Mouse (Mus musculus) telencephalon, adult 2 months (tissue): ENCODE measurements around the gene P4htm.
A peak's percentile ranks its signal among the peaks of the same experiment; 100 is the strongest.
"Not testable (repeated sequence)": the region's sequence is repeated elsewhere in the genome, so short reads cannot be mapped to it uniquely, and the experiment has no call there.

Source experiments
- DNase-seq: peaks from one replicate; pipeline ENCODE4 v3.0.0-alpha.2; 2011; ENCODE audit warnings: low read depth, low spot score

The P4htm gene

DNA sequence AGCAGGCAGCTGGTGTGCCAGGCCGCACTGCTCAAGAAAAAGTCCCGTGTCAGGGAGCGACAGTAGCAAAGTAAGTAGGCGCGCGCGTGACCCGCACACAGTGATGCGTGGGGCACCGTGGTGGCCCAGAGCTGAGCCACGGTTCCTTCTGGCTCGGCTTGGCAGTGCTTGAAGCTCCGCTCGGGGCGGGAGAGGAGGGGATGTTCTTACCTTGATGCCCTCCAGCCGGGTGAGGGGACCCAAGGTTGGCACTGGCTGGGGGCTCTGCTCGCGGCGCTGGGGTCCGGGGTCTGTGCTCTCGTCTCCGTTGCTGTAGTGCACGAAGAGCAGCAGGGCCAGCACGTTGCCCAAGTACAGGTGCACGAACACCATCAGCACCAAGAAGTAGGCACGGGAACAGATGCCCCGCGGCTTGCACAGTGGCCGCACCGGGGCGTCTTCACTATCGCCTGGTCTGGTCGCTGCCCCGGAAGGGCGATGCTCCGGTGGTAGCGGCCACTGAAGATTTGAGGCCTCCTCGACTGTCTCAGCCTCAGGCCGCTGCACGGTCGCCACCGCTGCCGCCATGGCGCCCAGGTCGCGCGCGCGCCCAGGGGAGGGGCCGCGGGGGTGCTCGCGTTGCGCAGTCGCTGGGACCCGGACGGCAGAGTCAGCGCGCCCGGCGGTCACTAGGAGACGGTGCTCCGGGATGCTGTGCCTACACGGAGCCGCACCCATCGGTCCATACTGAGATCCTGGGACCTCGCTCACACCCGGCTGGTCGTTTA is at the start of gene P4htm:
Gene P4htm, minus strand, starts transcription at position 670 of the 767 bp plus-strand sequence.
- DNase-seq = peak; percentile 55

DNA sequence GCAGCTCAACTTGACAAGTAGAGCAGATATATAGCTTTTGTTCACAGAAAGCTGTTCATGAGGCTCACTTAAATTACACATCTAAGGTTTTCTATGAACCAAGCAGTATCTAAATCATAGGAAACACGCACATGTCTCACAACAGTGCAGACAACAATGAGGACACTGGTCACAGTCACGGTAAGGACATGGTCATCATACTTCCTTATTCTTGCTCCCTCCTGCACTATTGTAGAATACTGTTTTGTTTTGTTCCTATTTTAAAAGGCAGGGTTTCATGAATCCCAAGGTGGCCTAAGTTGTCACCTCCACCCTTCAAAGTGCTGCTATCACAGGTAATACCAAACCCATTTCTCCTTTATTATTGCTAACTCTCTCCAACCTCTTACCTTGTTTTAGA is 42.4 kb upstream of the P4htm start:
- DNase-seq = no peak

DNA sequence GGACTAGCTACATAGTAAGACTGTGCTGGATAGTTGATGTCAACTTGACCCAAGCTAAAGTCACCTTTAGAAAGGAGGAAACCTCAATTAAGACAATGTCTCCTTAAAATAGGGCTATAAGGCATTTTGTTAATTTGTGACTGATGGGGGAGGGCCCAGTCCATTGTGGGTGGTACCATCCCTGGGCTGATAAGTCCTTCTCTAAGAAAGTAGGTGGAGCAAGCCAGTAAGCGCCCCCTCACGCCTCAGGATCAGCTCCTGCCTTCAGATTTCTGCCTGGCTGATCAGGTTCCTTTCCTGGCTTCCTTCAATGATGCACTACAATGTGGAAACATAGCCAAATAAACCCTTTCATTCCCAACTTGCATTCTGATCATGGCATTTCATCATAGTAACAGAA is 37.9 kb upstream of the P4htm start:
- no peak for DNase-seq

DNA sequence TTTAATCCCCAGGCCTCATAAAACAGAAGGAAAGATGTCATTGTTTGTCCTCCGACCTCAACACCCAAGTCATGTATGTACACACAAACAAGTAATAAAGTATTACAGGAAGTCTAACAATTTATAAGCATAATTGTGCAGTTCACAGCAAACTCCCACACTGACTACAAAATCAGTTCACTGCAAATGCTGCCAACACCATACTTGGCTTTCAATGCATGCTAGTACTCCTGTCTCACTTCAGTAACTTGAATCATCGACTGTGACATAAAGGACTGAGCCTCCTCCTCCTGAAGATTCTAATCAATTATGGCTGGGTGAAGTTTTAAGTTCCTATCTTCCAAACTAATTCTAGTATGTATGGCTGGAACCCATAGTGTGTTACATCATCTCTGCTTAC is 36.4 kb upstream of the P4htm start:
- peak; percentile 29 for DNase-seq

DNA sequence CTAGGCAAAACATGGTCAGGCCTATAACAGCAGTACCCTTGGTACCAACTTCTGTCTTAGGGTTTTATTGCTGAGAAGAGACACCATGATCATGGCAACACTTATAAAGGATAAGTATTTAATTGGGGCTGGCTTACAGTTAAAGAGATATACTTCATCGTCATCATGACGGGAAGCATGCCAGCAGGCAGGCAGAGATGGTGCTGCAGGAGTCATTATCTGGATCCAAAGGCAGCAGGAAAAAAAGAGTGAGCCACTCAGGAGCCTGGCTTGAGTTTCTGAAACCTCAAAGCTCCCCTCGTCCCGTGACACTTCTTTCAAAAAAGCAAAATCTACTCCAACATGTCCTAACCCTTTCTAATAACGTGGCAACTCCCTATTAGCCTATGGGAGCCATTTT is 34.9 kb upstream of the P4htm start:
- DNase-seq = no peak

DNA sequence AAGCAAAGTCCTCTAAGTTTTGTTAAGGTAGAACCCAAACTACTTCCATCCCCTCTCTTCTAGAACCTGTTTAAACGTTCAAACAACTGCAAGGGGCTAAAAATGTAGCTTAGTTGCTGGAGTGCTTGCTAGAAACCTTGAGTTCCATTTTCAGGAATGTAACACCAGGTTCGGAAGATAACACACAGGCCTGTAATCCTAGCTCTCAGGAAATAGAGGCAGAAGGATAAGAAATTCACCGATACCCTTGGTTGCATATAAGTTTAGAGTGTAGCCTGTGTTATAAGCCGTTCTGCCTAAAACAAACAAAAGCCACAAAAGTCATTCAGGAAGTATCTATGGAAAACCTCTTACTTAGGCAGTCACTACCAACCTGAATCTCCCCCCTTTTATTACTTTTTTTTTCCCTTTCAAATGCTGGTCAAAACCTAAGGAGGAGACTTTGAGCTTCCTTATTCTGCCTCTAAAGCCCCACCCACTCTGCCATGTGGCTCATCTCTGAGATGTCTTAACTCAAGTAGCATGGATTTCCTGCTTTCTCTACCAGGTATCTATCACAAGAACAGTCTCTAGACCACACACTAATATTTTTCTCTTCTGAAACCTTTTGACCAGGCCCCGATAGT is 34.3 kb upstream of the P4htm start:
- no peak for DNase-seq

DNA sequence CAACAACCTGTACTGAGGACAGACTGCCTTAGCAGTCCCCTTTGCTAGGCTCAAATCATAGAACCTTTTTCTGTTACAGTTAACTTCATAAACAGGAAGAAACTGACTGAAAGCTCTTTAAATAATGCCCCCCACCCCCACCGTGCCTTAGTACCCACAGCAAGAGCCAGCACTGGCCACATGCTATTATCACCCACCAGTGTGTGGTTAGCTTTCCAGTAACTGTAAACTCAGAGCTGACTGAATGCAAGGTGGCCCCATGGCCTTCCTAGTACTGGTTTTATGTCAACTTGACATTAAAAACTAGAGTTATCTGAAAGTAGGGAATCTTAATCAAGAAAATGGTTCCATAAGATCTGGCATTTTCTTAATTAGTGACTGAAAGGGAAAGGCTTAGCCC is 33.2 kb upstream of the P4htm start:
- DNase-seq = no peak

DNA sequence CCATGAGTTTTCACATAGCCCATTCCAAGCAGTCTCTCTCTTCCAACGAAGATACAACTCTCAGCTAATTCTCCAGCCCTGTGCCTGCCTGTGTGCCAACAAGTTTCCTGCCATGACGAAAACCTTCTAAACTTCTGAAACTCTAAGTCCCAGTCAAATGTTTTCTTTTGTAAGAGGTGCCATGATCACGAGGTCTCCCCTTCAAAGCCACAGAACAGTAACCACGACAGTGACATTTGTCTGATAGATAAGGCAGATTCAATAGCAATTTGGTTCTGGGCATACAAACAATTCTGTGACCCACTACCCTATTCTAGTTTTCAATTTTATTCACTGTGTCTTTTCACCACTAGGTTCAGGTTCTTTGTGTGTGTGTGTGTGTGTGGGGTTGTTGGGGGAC is 30.7 kb upstream of the P4htm start:
- no peak for DNase-seq

DNA sequence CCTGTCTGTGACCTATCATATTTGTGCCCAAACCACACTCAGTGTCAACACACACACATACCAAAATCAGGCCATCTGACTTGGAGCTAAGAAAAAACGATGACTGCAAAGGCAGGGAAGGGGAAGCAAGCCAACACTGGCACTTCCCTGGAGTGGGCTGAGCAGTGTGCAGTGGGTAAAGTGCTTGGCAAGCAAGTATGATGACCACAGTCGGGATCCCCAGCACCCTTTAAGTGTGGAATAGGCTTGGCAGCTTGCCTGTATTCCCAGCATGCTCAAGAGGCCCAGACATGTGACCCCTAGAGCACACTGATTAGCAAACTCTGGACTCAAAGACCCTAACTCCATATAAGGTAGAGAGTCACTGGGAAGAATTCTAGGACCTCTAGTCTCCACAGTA is 29.0 kb upstream of the P4htm start:
- no peak for DNase-seq

DNA sequence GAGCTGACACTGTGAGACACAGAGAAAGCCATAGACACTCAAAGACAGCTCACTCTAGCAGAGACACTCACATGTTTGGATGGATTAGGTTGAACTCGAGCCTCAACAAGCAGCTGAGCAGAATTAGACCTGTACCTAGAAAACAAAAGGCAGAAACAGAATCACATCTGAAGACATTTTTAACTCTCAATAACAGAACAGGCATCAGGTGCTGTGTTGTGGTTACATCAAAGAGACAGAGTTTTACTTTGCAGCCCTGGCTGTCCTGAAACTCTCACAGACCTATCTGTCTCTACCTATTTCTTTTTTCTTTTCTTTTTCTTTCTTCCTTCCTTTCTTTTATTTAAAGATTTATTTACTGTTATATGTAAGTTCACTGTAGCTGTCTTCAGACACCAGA is 19.8 kb upstream of the P4htm start:
- DNase-seq = no peak

DNA sequence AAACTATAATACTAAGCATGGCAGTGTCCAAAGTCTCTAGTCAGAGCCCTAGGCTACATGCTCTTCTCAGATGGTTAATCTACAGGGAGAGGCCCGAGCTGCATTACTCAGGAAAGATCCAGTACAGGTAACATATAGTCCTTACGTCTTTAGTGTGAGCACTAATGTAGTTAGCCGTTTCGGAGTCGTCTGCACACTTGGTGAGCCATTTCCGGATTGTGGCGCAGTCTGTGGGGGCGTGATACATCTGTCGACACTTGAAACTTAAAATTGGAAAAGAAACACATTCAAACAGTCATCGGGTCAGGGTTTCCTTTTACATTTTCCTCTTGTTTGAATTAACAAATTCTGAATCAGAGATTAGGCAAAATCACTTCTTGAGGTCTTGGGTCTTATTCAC is 14.0 kb upstream of the P4htm start:
- peak; percentile 27 for DNase-seq

DNA sequence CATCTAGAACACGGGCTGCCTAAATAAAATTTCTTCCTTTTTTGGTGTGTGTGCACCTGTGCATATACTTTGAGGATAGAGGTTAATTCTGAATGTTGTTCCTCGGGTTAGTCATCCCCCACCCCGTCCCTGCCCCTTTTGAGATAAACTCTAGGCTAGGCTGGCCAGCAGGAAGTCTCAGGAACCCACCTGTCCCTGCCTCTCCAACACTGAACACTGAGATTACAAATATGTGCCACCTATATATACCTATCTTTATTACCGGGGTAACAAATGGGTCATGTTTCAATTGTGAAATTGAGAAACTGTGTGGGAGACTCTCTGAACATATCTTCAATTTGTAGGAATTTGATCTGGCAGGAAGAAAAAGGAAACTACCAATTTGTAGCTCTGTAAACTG is 11.4 kb upstream of the P4htm start:
- DNase-seq = no peak

DNA sequence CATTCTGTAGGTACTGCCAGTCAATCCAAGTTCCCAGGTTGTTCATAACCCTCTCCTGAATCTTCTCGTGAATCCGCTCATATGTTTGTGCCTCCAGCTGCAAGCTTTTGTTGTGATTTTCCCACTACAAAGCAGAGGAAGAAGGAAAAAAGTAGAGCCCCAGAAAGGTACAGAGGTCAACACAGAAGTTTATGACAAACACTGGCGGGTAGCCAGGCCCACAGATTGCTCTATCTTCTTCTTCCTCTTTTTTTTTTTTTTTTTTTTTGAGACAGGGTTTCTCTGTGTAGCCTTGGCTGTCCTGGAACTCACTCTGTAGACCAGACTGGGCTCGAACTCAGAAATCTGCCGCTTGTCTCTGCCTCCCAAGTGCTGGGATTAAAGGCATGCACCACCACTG is 10.5 kb upstream of the P4htm start:
- not testable (repeated sequence) for DNase-seq

DNA sequence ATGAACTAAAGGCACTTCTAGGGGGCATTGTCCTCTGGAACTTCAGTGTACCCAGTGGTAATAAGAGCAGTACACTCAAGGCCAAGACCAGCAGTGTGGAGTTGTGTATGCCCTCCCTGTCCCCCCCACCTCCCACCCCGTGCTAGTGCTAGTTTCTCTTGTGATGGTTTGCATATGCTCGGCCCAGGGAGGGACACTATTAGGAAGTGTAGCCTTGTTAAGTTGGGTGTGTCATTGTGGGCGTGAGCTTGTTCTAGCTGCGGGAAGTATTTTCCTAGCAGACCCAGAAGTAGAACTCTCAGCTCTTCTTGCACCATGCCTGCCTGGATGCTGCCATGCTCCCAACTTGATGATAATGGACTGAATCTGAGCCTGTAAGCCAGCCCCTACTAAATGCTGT is 4.5 kb upstream of the P4htm start:
- no peak for DNase-seq

DNA sequence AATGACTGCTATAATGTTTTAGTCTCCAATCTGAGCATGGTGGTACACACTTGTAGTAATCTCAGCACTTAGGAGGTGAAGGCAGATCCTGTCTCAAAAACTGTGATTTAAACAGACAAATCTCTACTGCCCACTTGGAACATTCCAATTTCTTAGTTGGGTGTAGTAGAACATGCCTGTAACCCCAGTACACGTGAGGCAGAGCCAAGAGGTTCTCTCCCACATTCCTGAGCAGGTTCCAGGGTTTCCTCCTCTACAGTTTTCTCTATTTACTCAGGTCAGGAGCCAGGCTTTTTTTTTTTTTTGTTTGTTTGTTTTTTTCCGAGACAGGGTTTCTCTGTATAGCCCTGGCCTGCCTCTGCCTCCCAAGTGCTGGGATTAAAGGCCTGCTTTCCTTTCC is 2.5 kb upstream of the P4htm start:
- no peak for DNase-seq

DNA sequence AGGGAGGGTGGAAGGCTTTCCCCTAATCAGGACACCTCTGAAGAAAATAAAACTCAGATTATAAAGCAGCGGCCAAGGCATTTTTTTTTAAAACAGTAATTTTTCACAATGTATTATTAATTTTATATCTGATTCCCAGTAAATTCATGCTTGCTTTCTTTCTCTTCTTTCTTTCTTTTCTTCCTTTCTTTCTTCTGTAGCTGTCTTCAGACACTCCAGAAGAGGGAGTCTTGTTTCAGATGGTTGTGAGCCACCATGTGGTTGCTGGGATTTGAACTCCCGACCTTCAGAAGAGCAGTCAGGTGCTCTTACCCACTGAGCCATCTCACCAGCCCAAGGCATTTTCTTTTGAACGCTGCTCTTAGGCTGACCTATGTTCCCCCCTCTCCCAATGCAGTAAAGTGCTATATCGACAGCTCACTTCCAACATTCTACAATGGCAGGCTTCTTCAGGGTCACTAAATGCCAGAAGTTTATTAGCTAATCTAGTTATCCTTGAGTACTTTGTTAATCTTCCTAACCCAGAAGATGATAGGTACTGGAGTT is 1.6 kb upstream of the P4htm start:
- no peak for DNase-seq

DNA sequence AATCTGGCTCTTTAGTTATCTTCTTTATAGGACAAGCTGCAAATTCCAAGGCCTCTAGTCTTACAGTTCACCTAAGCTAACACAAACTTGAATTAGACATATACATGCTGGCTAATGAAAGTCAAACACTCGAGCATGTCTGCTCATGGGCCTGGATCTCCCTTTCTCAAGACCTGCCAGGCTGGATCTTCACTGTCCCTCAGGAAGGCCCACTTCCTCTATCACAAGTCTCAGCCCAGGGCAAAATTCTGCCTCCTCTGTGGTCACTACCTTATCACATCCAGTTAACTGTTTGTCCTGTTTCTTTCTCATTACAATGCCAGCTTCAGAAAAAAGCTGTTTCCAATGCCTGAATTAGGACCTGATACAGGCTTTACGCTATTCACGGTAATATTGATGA is 3.1 kb downstream of the P4htm start:
- DNase-seq = no peak

DNA sequence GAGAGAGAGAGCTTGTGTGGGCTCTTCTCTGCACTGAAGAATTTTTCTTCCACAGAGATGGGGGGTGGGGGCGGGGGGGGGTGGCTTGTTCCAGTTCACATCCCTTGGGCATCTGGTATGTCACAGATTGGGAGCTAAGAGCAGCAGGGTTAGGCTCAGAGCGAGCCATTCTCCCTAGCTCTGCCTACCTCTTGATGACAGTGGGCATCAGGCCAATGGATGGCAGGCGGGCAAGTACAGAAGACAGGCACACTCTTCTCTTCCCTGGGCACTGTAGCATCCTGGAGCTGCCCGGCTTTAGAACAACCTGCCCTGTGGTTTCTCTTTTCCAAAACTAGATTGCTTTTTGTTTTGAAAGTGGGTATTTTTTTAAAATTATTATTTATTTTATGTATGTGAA is 6.0 kb downstream of the P4htm start:
- no peak for DNase-seq

DNA sequence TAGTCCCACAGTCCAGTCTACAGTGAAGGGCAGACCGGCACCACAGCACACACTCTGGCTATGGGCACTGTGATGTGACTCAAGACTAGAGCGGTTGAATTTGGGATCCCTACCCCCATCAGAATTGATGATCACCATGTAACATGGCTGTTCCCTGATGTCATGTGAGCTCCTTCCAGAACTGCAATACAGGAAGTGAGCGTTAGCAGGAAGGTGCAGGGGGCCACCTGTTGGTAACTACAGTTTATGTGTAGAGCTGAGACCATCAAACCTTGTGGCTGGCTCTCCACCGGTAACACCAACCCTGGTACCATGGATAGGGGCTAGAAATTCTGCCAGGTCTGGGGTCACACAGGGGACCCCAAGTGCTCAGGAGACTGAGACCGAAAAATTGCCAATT is 8.2 kb downstream of the P4htm start:
- no peak for DNase-seq

DNA sequence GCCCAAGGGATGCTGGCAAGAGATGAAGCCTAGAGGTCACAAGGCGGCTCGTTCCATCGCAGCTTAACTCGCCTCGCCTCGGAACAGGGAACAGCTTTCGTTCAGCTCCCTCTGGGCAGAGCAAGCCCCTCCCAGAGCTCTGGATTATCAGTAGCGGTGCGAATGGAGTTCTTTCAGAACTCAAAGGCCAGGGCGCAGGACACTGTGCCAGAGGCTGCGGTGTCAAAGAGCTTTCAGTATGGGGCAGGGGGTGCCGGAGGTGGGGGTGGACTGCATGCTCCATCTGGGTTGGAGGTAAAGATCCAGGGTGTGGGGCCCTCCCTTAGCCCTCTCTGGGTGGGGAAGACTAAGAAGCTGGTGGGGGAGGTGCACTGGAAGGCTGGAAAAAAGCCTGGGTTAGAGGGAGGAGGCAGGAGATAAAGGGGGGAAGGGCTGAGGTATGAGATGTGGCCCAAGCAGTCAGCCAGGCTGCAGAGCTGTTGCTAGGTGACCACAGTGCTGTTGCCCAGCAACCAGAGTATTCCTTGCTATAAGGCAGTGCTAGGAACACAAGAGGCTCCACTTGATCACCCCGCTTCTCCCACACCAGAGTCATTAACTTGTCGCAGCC is 9.8 kb downstream of the P4htm start:
- DNase-seq = peak; percentile 97

DNA sequence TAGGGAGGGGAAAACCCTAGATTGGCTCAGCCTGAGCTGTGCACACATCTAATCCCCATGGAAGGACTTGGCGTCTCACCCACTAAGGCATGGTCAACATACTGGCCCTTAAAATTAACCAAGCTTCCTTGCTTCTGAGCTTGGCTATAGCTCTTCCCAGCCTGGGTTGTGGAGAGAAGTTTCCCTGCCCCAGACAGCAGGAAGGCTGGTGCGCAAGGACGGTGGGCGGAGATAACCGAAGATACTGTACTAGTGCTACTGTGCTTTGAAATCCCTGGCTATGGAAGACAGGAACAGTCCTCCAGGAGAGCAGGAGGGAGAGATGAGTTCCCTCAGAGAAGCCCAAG is 18.1 kb downstream of the P4htm start:
- no peak for DNase-seq

DNA sequence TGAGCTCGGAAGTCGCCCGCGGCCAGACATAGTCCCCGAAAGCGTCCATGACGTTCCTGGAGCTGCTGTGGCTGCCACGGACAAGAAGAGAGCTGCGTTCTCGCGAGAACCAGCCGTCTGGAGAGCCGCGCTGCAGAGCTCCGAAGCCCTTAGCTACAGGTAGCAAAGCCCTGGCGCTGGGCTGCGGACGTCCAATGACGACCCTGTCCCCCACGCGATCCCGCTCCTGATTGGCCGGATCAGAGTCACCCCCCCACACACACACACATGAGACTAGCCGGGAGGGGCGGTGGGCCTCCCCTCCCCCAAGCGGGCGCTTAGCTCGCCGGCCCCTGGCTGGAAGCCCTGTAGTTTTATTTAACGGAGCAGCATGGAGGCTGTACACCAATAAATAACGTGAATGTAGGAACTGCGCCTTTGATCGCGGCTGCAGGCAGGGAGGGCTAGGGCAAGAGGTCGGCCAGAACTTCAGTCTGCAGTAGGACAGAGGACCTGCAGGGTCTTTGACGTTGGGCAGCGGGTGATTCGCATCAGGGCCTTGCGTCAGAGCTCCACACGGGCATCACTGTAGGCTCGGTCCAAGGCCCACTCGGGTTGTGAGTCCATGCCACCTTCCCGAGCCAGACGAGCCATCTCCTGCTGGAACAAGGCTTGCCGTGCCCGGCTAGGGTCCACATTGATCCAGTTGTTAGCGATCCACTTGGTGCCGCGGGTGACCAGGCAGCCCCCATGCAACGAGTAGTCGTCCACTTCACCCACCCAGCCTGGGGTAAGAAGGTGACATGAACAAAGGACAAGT is 18.7 kb downstream of the P4htm start, which contains the start of gene Wdr6:
Gene Wdr6, minus strand, starts transcription at position 195 of the 799 bp plus-strand sequence.
- DNase-seq = peak; percentile 90
